Mouse (Mus musculus) hindbrain, postnatal 0 days (tissue): ENCODE measurements around the gene Teddm1b. TPM values are rescaled to one million over a fixed set of nuclear protein-coding genes. Genes with fewer than 3 reads are reported as not detected.
"Not testable (repeated sequence)": the region's sequence is repeated elsewhere in the genome, so short reads cannot be mapped to it uniquely, and the experiment has no call there.

ENCODE experiments used
- ATAC-seq: fragments of 200-750 bp; cut with Nextera tagmentation; 2 replicates; pipeline ENCODE4 v1.8.0; 2017; ENCODE audit warnings: mild to moderate bottlenecking, moderate TSS enrichment, moderate library complexity
- DNase-seq: peaks from one replicate; pipeline ENCODE4 v3.0.0-alpha.2; 2015; ENCODE audit warnings: low spot score
- H3K27ac ChIP-seq: fragments of 300-500 bp; sonication (generic); 2 replicates; pipeline ENCODE4 v1.5.1; 2014; ENCODE audit warnings: mild to moderate bottlenecking
- H3K27me3 ChIP-seq: fragments of 300-500 bp; sonication (generic); 2 replicates; pipeline ENCODE4 v1.6.1; 2014; ENCODE audit warnings: low read length, mixed read lengths; ENCODE audit not compliant: insufficient read depth
- H3K36me3 ChIP-seq: fragments of 300-500 bp; sonication (generic); 2 replicates; pipeline ENCODE4 v1.6.1; 2014; ENCODE audit warnings: low read length, mixed read lengths; ENCODE audit not compliant: insufficient read depth
- H3K4me1 ChIP-seq: fragments of 300-500 bp; sonication (generic); 2 replicates; pipeline ENCODE4 v1.6.1; 2014; ENCODE audit warnings: antibody characterized with exemption, low read length, mixed read lengths; ENCODE audit not compliant: insufficient read depth
- H3K4me2 ChIP-seq: fragments of 300-500 bp; sonication (generic); 2 replicates; pipeline ENCODE4 v1.6.1; 2014; ENCODE audit warnings: low read depth, mild to moderate bottlenecking, low read length, moderate library complexity, mixed read lengths
- H3K4me3 ChIP-seq: fragments of 300-500 bp; sonication (generic); 2 replicates; pipeline ENCODE4 v1.5.1; 2014; ENCODE audit warnings: low read length
- H3K9ac ChIP-seq: fragments of 300-500 bp; sonication (generic); replicated peaks from 2 replicates; pipeline ENCODE4 v1.6.1; 2014; ENCODE audit warnings: mild to moderate bottlenecking, low read length, moderate library complexity, mixed read lengths
- H3K9me3 ChIP-seq: fragments of 300-500 bp; sonication (generic); 2 replicates; pipeline ENCODE4 v1.6.1; 2016; ENCODE audit warnings: low read length, mixed read lengths
- CTCF ChIP-seq: IDR thresholded peaks from 2 replicates; pipeline ENCODE4 v1.5.1; 2016; ENCODE audit warnings: antibody characterized with exemption, control low read depth, low read depth
- WGBS: fragments of 180-500 bp; shearing (Covaris S2); extraction: QIAGEN DNeasy Blood & Tissue Kit; methylation state at CpG from one replicate; pipeline ENCODE4 v1.1.7; 2014; 5-methylcytosine and 5-hydroxymethylcytosine counted together
- polyA plus RNA-seq: library from polyadenylated mRNA; unstranded; fragments of >200 nt; fragmentation: Nextera tagmentation; extraction: Ambion mirVana; gene quantifications from 2 replicates; pipeline ENCODE4 v1.2.1, GENCODE M21; 2015
- total RNA-seq: library from RNA; depleted of rRNA; stranded (reverse); fragments of >200 nt; gene quantifications from 2 replicates; pipeline ENCODE4 v1.2.3, GENCODE M21; 2014

The Teddm1b gene
- total and polyA plus RNA-seq, 2 experiments from 2014 or later: 0.11 TPM; not detected in 1

GRCm38 (mm10) chr1:153855946-153856345, 18.2 kb upstream of the Teddm1b start:
- Histone ChIP-seq H3K27ac (no peak overlapping the region), H3K4me2 (no peak overlapping the region), H3K4me3 (no peak overlapping the region), H3K9me3 (no peaks in the 10 kb centered on the region), H3K9ac (no peak overlapping the region), H3K4me1 (no peaks in the 10 kb centered on the region), H3K36me3 (no peaks in the 10 kb centered on the region), H3K27me3 (no peaks in the 10 kb centered on the region)
- peak; percentile 2 for DNase-seq
- 60% methylated on average over 8 of the region's 8 CpGs for WGBS
- TF ChIP-seq CTCF: no peak
- ATAC-seq: no peak

- H3K4me1 ChIP-seq, H3K4me2 ChIP-seq, H3K36me3 ChIP-seq, H3K9ac ChIP-seq, DNase-seq, H3K4me3 ChIP-seq, H3K27ac ChIP-seq, ATAC-seq, H3K27me3 ChIP-seq, H3K9me3 ChIP-seq: not testable (repeated sequence)
- WGBS: 98% methylated on average over 17 of the region's 17 CpGs
Observed at GRCm38 (mm10) chr1:153880391-153880790, 6.2 kb downstream of the Teddm1b start.

GRCm38 (mm10) chr1:153886024-153886633, 12.0 kb downstream of the Teddm1b start:
- H3K27me3 ChIP-seq: no peaks in the 10 kb centered on the region
- no peak overlapping the region for H3K4me3 ChIP-seq
- DNase-seq: no peak
- H3K36me3 ChIP-seq: no peaks in the 10 kb centered on the region
- no peaks in the 10 kb centered on the region for H3K4me1 ChIP-seq
- no peaks in the 10 kb centered on the region for H3K9me3 ChIP-seq
- H3K9ac ChIP-seq: no peak overlapping the region
- no peak overlapping the region for H3K4me2 ChIP-seq
- H3K27ac ChIP-seq: no peak overlapping the region
- WGBS: 39% methylated on average over 17 of the region's 17 CpGs
- TF ChIP-seq CTCF: no peak
- no peak; the same call in 1 of the 2 replicates for ATAC-seq

- Histone ChIP-seq H3K36me3 (no peaks in the 10 kb centered on the region), H3K4me2 (no peak overlapping the region), H3K4me3 (no peak overlapping the region), H3K4me1 (no peaks in the 10 kb centered on the region), H3K27me3 (no peaks in the 10 kb centered on the region), H3K9ac (no peak overlapping the region), H3K9me3 (no peaks in the 10 kb centered on the region), H3K27ac (no peak overlapping the region)
- no peak for DNase-seq
- no peak for TF ChIP-seq CTCF
- WGBS: 96% methylated on average over 10 of the region's 10 CpGs
- ATAC-seq: no peak
Observed at GRCm38 (mm10) chr1:153890121-153890520, 16.0 kb downstream of the Teddm1b start.

- H3K4me2 ChIP-seq: no peak within 1 kb of the TSS
- DNase-seq (no peak), ATAC-seq (no peak)
- 68% methylated on average over 4 of the region's 4 CpGs for WGBS
- H3K9me3 ChIP-seq: no peaks in the 10 kb centered on the region
- no peak within 1 kb of the TSS for H3K27ac ChIP-seq
- H3K4me3 ChIP-seq: no peak within 1 kb of the TSS
- H3K36me3 ChIP-seq: no peaks in the 10 kb centered on the region
- H3K27me3 ChIP-seq: no peaks in the 10 kb centered on the region
- TF ChIP-seq CTCF: no peak
- no peaks in the 10 kb centered on the region for H3K4me1 ChIP-seq
- no peak within 1 kb of the TSS for H3K9ac ChIP-seq
Observed at GRCm38 (mm10) chr1:153891442-153891841, 17.3 kb downstream of the Teddm1b start, which contains the start of gene Teddm1a. Teddm1a (plus strand) TSS chr1:153891742.

GRCm38 (mm10) chr1:153893746-153894145, 19.6 kb downstream of the Teddm1b start:
- ATAC-seq (no peak), DNase-seq (no peak)
- H3K4me2 ChIP-seq: no peak overlapping the region
- no peaks in the 10 kb centered on the region for H3K4me1 ChIP-seq
- no peaks in the 10 kb centered on the region for H3K36me3 ChIP-seq
- H3K27me3 ChIP-seq: no peaks in the 10 kb centered on the region
- 63% methylated on average over 2 of the region's 2 CpGs for WGBS
- H3K9me3 ChIP-seq: no peaks in the 10 kb centered on the region
- TF ChIP-seq CTCF: no peak
- no peak overlapping the region for H3K27ac ChIP-seq
- no peak overlapping the region for H3K9ac ChIP-seq
- no peak overlapping the region for H3K4me3 ChIP-seq

GRCm38 (mm10) chr1:153894201-153894893, 20.2 kb downstream of the Teddm1b start:
- no peaks in the 10 kb centered on the region for H3K36me3 ChIP-seq
- no peaks in the 10 kb centered on the region for H3K9me3 ChIP-seq
- TF ChIP-seq CTCF: no peak
- no peak overlapping the region for H3K4me2 ChIP-seq
- peak overlapping the region; percentile 54; the same call in 1 of the 2 replicates for H3K27ac ChIP-seq
- DNase-seq (no peak), ATAC-seq (no peak)
- H3K4me3 ChIP-seq: no peak overlapping the region
- no peak overlapping the region for H3K9ac ChIP-seq
- H3K4me1 ChIP-seq: no peaks in the 10 kb centered on the region
- 44% methylated on average over 8 of the region's 8 CpGs for WGBS
- no peaks in the 10 kb centered on the region for H3K27me3 ChIP-seq
